Mouse (Mus musculus) E14TG2a.4 (cell line): ENCODE results near the gene Timm13.
A peak's percentile ranks its signal among the peaks of the same experiment; 100 is the strongest.

ENCODE experiments used
- H3K27me3 ChIP-seq: 2 replicates; pipeline ENCODE4 v1.6.1; 2014; ENCODE audit warnings: low read length, control low read depth; ENCODE audit not compliant: insufficient read depth
- H3K36me3 ChIP-seq: 2 replicates; pipeline ENCODE4 v1.6.1; 2014; ENCODE audit warnings: low read length, control low read depth; ENCODE audit not compliant: insufficient read depth
- H3K4me1 ChIP-seq: replicated peaks from 2 replicates; pipeline ENCODE4 v1.6.1; 2014; ENCODE audit warnings: low read depth, low read length, control low read depth
- H3K4me3 ChIP-seq: replicated peaks from 2 replicates; pipeline ENCODE4 v1.5.1; 2014; ENCODE audit warnings: mild to moderate bottlenecking, low read length
- H3K9me3 ChIP-seq: 2 replicates; pipeline ENCODE4 v1.6.1; 2014; ENCODE audit warnings: low read length, control low read depth
- CTCF ChIP-seq: conservative IDR thresholded peaks from 2 replicates; pipeline ENCODE4 v1.5.1; 2014; ENCODE audit warnings: low read length
- NANOG ChIP-seq: IDR thresholded peaks from 2 replicates; pipeline ENCODE4 v1.6.1; 2014; ENCODE audit warnings: borderline replicate concordance, low read length, mixed read lengths
- POU5F1 ChIP-seq: IDR thresholded peaks from 2 replicates; pipeline ENCODE4 v1.6.1; 2014; ENCODE audit warnings: low read length, borderline replicate concordance

The Timm13 gene

GRCm38 (mm10) chr10:80864446-80864845, 36.3 kb downstream of the Timm13 start:
- Histone ChIP-seq H3K9me3 (no peaks in the 10 kb centered on the region), H3K27me3 (no peaks in the 10 kb centered on the region), H3K36me3 (peaks cover 67% of the 10 kb centered on the region), H3K4me1 (peaks cover 35% of the 10 kb centered on the region), H3K4me3 (peak overlapping the region; percentile 46)
- TF ChIP-seq CTCF = no peak
- no peak for TF ChIP-seq NANOG
- TF ChIP-seq POU5F1 = no peak

GRCm38 (mm10) chr10:80862305-80862704, 38.5 kb downstream of the Timm13 start:
- no peak for TF ChIP-seq NANOG
- no peak for TF ChIP-seq POU5F1
- TF ChIP-seq CTCF = no peak
- Histone ChIP-seq H3K4me1 (peaks cover 38% of the 10 kb centered on the region), H3K36me3 (peaks cover 60% of the 10 kb centered on the region), H3K27me3 (no peaks in the 10 kb centered on the region), H3K4me3 (no peak overlapping the region), H3K9me3 (no peaks in the 10 kb centered on the region)

- H3K27me3 ChIP-seq = no peaks in the 10 kb centered on the region
- peaks cover 49% of the 10 kb centered on the region for H3K4me1 ChIP-seq
- H3K4me3 ChIP-seq = no peak overlapping the region
- TF ChIP-seq NANOG (no peak), CTCF (no peak), POU5F1 (no peak)
- no peaks in the 10 kb centered on the region for H3K9me3 ChIP-seq
- H3K36me3 ChIP-seq = peaks cover 34% of the 10 kb centered on the region
Observed at GRCm38 (mm10) chr10:80858350-80858935, 42.3 kb downstream of the Timm13 start.

- peaks cover 36% of the 10 kb centered on the region for H3K36me3 ChIP-seq
Observed at GRCm38 (mm10) chr10:80857848-80858247, 42.9 kb downstream of the Timm13 start.

GRCm38 (mm10) chr10:80857386-80857785, 43.4 kb downstream of the Timm13 start:
- TF ChIP-seq POU5F1 = no peak
- no peak for TF ChIP-seq CTCF
- no peak for TF ChIP-seq NANOG
- Histone ChIP-seq H3K9me3 (no peaks in the 10 kb centered on the region), H3K27me3 (no peaks in the 10 kb centered on the region), H3K4me1 (peaks cover 49% of the 10 kb centered on the region), H3K36me3 (peaks cover 36% of the 10 kb centered on the region), H3K4me3 (no peak overlapping the region)

More at GRCm38 (mm10) chr10:80857848-80858247, 42.9 kb downstream of the Timm13 start:
- TF ChIP-seq NANOG (no peak), CTCF (no peak), POU5F1 (no peak)
- Histone ChIP-seq H3K4me3 (no peak overlapping the region), H3K9me3 (no peaks in the 10 kb centered on the region), H3K27me3 (no peaks in the 10 kb centered on the region), H3K4me1 (peaks cover 51% of the 10 kb centered on the region)

GRCm38 (mm10) chr10:80856908-80857307, 43.9 kb downstream of the Timm13 start:
- no peak for TF ChIP-seq POU5F1
- no peak for TF ChIP-seq CTCF
- TF ChIP-seq NANOG = no peak
- no peaks in the 10 kb centered on the region for H3K27me3 ChIP-seq
- H3K4me1 ChIP-seq = peaks cover 54% of the 10 kb centered on the region
- no peaks in the 10 kb centered on the region for H3K9me3 ChIP-seq
- peaks cover 36% of the 10 kb centered on the region for H3K36me3 ChIP-seq
- H3K4me3 ChIP-seq = no peak overlapping the region

- Histone ChIP-seq H3K36me3 (peaks cover 36% of the 10 kb centered on the region), H3K27me3 (no peaks in the 10 kb centered on the region), H3K4me1 (peaks cover 58% of the 10 kb centered on the region), H3K4me3 (peak overlapping the region; percentile 95; the same call in 1 of the 2 replicates), H3K9me3 (no peaks in the 10 kb centered on the region)
- TF ChIP-seq POU5F1 = no peak
- TF ChIP-seq NANOG = no peak
- TF ChIP-seq CTCF = no peak
Observed at GRCm38 (mm10) chr10:80856267-80856666, 44.5 kb downstream of the Timm13 start.

- Histone ChIP-seq H3K4me3 (peak overlapping the region; percentile 95), H3K9me3 (no peaks in the 10 kb centered on the region), H3K36me3 (peaks cover 38% of the 10 kb centered on the region)
Observed at GRCm38 (mm10) chr10:80855749-80856073, 45.1 kb downstream of the Timm13 start.

GRCm38 (mm10) chr10:80854913-80855748, 45.6 kb downstream of the Timm13 start, which contains the start of the genes Lsm7 and Sppl2b:
TSS of gene Lsm7 (minus strand) at chr10:80855209.
TSS of gene Sppl2b (plus strand) at chr10:80855275.
- TF ChIP-seq NANOG = no peak
- no peak for TF ChIP-seq CTCF
- TF ChIP-seq POU5F1 = no peak
- Histone ChIP-seq H3K4me1 (peaks cover 63% of the 10 kb centered on the region), H3K27me3 (no peaks in the 10 kb centered on the region)

More at GRCm38 (mm10) chr10:80855749-80856073, 45.1 kb downstream of the Timm13 start:
- Histone ChIP-seq H3K27me3 (no peaks in the 10 kb centered on the region), H3K4me1 (peaks cover 58% of the 10 kb centered on the region)
- TF ChIP-seq NANOG = no peak
- TF ChIP-seq CTCF = no peak
- no peak for TF ChIP-seq POU5F1

More at GRCm38 (mm10) chr10:80854913-80855748, 45.6 kb downstream of the Timm13 start, which contains the start of the genes Lsm7 and Sppl2b:
- H3K9me3 ChIP-seq = no peaks in the 10 kb centered on the region
- peak within 1 kb of the TSS; percentile 95 for H3K4me3 ChIP-seq
- H3K36me3 ChIP-seq = peaks cover 44% of the 10 kb centered on the region
